ENCODE assay signal across 18 mouse cellular contexts in genomic region chr12:105129494-105130205, GRCm38 (mm10). TPM values are rescaled to one million over a fixed set of nuclear protein-coding genes. Genes with fewer than 3 reads are reported as not detected.
"Had no signal": no experiment of that assay in that cellular context is flagged by ENCODE, and none has a peak within 500 bp of the region (broad histone marks: within the 10 kb centered on the region; RNA-seq: fewer than 3 reads in every experiment).

No protein-coding gene starts in this region.

RNA-seq across cellular contexts. Expression of gene Tcl1b2, which starts 16.2 kb away (rescaled TPM):
- total RNA-seq: layer of hippocampus, postnatal 14 days; left cerebral cortex, adult 8-10 months; left cerebral cortex, postnatal 14 days; left cerebral cortex, postnatal 4 days; midbrain, postnatal 0 days had no signal
- polyA plus RNA-seq: kidney, embryonic 15.5 days; limb, embryonic 13.5 days; liver, embryonic 12.5 days; liver, embryonic 16.5 days; lung, adult 2 months; lung, embryonic 16.5 days; midbrain, embryonic 11.5 days; midbrain, embryonic 14.5 days; midbrain, postnatal 0 days; neural tube, embryonic 11.5 days; neural tube, embryonic 14.5 days; stomach, embryonic 14.5 days; stomach, postnatal 0 days; thymus, adult 2 months had no signal

RNA-seq across cellular contexts. Expression of gene Tcl1b1, which starts 29.8 kb away (rescaled TPM):
- total RNA-seq: layer of hippocampus, postnatal 14 days; left cerebral cortex, adult 8-10 months; left cerebral cortex, postnatal 14 days; left cerebral cortex, postnatal 4 days; midbrain, postnatal 0 days had no signal
- polyA plus RNA-seq: kidney, embryonic 15.5 days; limb, embryonic 13.5 days; liver, embryonic 12.5 days; liver, embryonic 16.5 days; lung, adult 2 months; lung, embryonic 16.5 days; midbrain, embryonic 11.5 days; midbrain, embryonic 14.5 days; midbrain, postnatal 0 days; neural tube, embryonic 11.5 days; neural tube, embryonic 14.5 days; stomach, embryonic 14.5 days; stomach, postnatal 0 days; thymus, adult 2 months had no signal

RNA-seq across cellular contexts. Expression of gene Tcl1b5, which starts 46.5 kb away (rescaled TPM):
- total RNA-seq: layer of hippocampus, postnatal 14 days; left cerebral cortex, adult 8-10 months; left cerebral cortex, postnatal 14 days; left cerebral cortex, postnatal 4 days; midbrain, postnatal 0 days had no signal
- polyA plus RNA-seq: kidney, embryonic 15.5 days; limb, embryonic 13.5 days; liver, embryonic 12.5 days; liver, embryonic 16.5 days; lung, adult 2 months; lung, embryonic 16.5 days; midbrain, embryonic 11.5 days; midbrain, embryonic 14.5 days; midbrain, postnatal 0 days; neural tube, embryonic 11.5 days; neural tube, embryonic 14.5 days; stomach, embryonic 14.5 days; stomach, postnatal 0 days had no signal
